Mouse (Mus musculus): ENCODE data around the gene Angptl2.

- TF ChIP-seq CTCF (IDR thresholded peaks at IDR 0.05; ENCODE audit: low read depth) = no peak
- no peak for TF ChIP-seq EP300 (optimal IDR thresholded peaks at IDR 0.05)
Observed at GRCm38 (mm10) chr2:33288837-33289236, 73.0 kb downstream of the Angptl2 start.
